Mouse (Mus musculus) liver, embryonic 14.5 days (tissue): ENCODE measurements around the gene Rab4a.

Experiments used
- CTCF ChIP-seq: IDR thresholded peaks from 2 replicates; pipeline ENCODE4 v1.5.1; 2016; ENCODE audit warnings: antibody characterized with exemption, low read depth, control low read depth
- EP300 ChIP-seq: IDR thresholded peaks from 2 replicates; pipeline ENCODE4 v1.6.1; 2016; ENCODE audit warnings: antibody characterized with exemption, low read depth

DNA sequence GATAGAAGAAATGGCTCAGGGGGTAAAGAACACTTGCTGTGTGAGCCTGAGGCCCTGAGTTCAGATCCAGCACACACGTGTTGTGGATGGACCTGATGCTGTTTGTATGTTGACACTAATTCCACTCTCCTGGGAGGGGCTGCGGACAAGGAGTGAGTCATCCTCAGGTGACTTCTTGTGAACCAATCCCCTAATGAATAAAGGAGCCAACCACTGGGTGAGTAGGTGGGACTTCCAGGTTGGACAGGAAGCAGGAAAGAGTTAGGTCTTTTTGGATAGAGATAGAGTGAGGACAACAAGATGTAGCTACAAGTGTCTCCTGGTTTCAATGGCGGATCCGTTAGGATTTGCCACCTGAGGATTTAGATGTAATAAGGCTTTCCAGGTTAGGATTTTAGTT, 43.6 kb downstream of the Rab4a start:
- no peak for TF ChIP-seq EP300
- TF ChIP-seq CTCF: no peak
